Mouse (Mus musculus) intestine, postnatal 0 days (tissue): ENCODE results near the gene Fbxl8. TPM values are rescaled to one million over a fixed set of nuclear protein-coding genes. Genes with fewer than 3 reads are reported as not detected.
A peak's percentile ranks its signal among the peaks of the same experiment; 100 is the strongest.

ENCODE experiments used
- ATAC-seq: fragments of 200-750 bp; cut with Nextera tagmentation; 2 replicates; pipeline ENCODE4 v1.8.0; 2017; ENCODE audit warnings: mild to moderate bottlenecking, moderate TSS enrichment, moderate library complexity
- H3K27ac ChIP-seq: fragments of 300-500 bp; sonication (generic); 2 replicates; pipeline ENCODE4 v1.5.1; 2014; ENCODE audit warnings: mild to moderate bottlenecking, low read depth, low read length, moderate library complexity
- H3K27me3 ChIP-seq: fragments of 300-500 bp; sonication (generic); replicated peaks from 2 replicates; pipeline ENCODE4 v1.6.1; 2014; ENCODE audit warnings: low read length, mixed read lengths; ENCODE audit not compliant: control insufficient read depth, insufficient read depth
- H3K36me3 ChIP-seq: fragments of 300-500 bp; sonication (generic); 2 replicates; pipeline ENCODE4 v1.6.1; 2014; ENCODE audit warnings: mild to moderate bottlenecking, moderate library complexity; ENCODE audit not compliant: control insufficient read depth, insufficient read depth
- H3K4me1 ChIP-seq: fragments of 300-500 bp; sonication (generic); replicated peaks from 2 replicates; pipeline ENCODE4 v1.6.1; 2014; ENCODE audit warnings: antibody characterized with exemption, low read length, mixed read lengths; ENCODE audit not compliant: control insufficient read depth, insufficient read depth
- H3K4me2 ChIP-seq: fragments of 300-500 bp; sonication (generic); replicated peaks from 2 replicates; pipeline ENCODE4 v1.6.1; 2014; ENCODE audit warnings: low read depth, mild to moderate bottlenecking, moderate library complexity
- H3K4me3 ChIP-seq: fragments of 300-500 bp; sonication (generic); 2 replicates; pipeline ENCODE4 v1.5.1; 2014; ENCODE audit warnings: low read depth, low read length
- H3K9ac ChIP-seq: fragments of 300-500 bp; sonication (generic); 2 replicates; pipeline ENCODE4 v1.6.1; 2014; ENCODE audit warnings: mild to moderate bottlenecking, low read depth, low read length
- H3K9me3 ChIP-seq: fragments of 300-500 bp; sonication (generic); 2 replicates; pipeline ENCODE4 v1.6.1; 2016; ENCODE audit warnings: mixed run types; ENCODE audit not compliant: control insufficient read depth
- CTCF ChIP-seq: sonication (generic); IDR thresholded peaks from 2 replicates; pipeline ENCODE4 v1.5.1; 2016; ENCODE audit warnings: low read depth, mild to moderate bottlenecking, control low read depth, antibody characterized with exemption, moderate library complexity
- WGBS: fragments of 180-500 bp; shearing (Covaris S2); extraction: QIAGEN DNeasy Blood & Tissue Kit; methylation state at CpG from one replicate; pipeline ENCODE4 v1.1.7; 2014; 5-methylcytosine and 5-hydroxymethylcytosine counted together
- polyA plus RNA-seq: library from polyadenylated mRNA; unstranded; fragments of >200 nt; fragmentation: Nextera tagmentation; extraction: Ambion mirVana; gene quantifications from 2 replicates; pipeline ENCODE4 v1.2.1, GENCODE M21; 2015

The Fbxl8 gene
- polyA plus RNA-seq = 6.0 and 6.2 TPM in 2 replicates

DNA sequence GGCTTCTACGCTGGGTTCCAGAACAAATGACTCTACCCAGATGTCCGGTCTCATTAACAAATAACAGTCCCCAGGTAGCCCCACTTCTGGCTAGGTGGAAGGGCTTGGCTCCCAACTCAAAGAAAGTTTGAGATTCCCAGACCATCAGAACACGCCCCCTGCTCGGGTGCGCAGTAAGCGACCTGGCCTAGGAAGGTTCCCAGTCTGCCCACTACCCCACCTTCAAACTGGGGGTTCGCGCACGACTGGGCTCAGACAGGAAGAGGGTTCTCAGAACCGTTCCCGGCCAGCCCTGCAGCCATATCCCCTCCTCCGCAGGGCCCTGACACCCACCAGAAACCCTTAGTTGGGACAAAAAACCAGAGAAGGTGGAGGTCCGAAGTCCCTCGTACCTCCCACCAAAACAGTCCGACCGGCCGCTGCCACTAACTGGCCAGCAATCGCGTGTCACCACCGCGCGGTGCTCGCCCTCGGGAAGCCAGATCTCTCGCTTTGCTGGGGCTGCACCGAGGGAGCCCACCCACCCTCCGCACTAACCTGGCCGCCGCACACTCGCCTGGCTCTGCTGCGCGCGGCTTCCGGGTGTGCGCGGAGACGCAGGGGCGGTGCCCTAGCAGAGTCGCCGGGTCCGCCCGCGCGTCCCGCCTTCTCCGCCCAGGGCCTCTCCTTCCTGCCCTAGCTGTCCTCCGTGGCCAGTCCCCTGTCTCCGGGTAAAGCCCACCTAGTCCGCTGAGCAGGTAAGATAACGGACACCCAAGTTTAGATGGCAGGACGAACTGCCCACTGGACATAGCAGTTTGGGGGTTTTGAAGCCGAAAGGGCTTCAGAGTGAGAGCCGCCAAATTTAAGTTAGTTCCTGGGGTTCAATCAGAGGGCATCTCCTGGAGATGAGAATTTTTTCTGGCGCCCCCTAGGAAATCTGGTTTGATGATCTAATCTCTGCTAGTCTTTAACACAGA, at the start of gene Fbxl8, which contains the start of gene Tradd:
Fbxl8 (plus strand) TSS at position 625 of the 959 bp plus-strand sequence.
Tradd (minus strand) TSS at position 586 of the 959 bp plus-strand sequence.
- 1% methylated on average over 54 of the region's 54 CpGs for WGBS
- H3K27ac ChIP-seq = no peak within 1 kb of the TSS

DNA sequence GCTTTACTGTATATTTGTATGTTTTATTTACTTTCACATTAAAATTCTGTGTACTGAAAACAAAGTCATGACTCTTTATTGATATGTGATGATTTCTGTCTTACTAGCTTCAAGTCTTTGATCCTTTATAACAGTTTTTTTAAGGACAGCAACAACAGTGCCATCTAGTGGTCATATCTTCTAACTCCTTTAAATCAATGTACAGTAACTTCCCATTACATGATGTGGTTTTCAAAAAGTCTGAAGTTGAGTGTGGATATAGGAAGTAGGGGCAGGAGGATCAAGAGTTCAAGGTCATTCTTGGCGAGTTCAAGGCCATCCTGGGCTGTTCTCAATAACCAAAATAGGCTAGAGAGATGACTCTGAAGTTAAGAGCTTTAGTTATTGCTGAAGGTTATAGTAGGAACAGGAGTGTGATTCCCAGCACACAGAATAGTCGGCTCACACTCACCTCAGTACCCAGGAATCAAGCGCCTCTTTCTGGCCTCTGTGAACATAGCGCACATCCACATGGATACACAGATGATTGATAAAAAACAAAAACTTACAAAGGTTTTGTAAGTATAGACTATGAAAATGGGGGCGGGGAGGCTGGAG, 46.4 kb upstream of the Fbxl8 start:
- peak; percentile 83 for TF ChIP-seq CTCF
- Histone ChIP-seq H3K4me2 (no peak overlapping the region), H3K27me3 (no peaks in the 10 kb centered on the region), H3K9me3 (no peaks in the 10 kb centered on the region), H3K4me3 (no peak overlapping the region), H3K9ac (no peak overlapping the region), H3K27ac (no peak overlapping the region), H3K36me3 (no peaks in the 10 kb centered on the region), H3K4me1 (no peaks in the 10 kb centered on the region)
- ATAC-seq = no peak
- WGBS = 80% methylated on average over 5 of the region's 5 CpGs

More for the DNA sequence above, at the start of gene Fbxl8, which contains the start of gene Tradd:
- H3K27me3 ChIP-seq = peaks cover 18% of the 10 kb centered on the region
- no peaks in the 10 kb centered on the region for H3K9me3 ChIP-seq
- peak within 1 kb of the TSS; percentile 71 for H3K9ac ChIP-seq
- H3K4me2 ChIP-seq = peak within 1 kb of the TSS; percentile 78
- H3K4me3 ChIP-seq = peak within 1 kb of the TSS; percentile 73
- peaks cover 21% of the 10 kb centered on the region for H3K4me1 ChIP-seq
- peak; percentile 74 for ATAC-seq
- TF ChIP-seq CTCF = peak; percentile 19; the same call in 1 of the 2 replicates
- peaks cover 10% of the 10 kb centered on the region; the same call in 1 of the 2 replicates for H3K36me3 ChIP-seq

GRCm38 (mm10) chr8:105223850-105224249, 40.6 kb upstream of the Fbxl8 start:
- TF ChIP-seq CTCF = no peak
- Histone ChIP-seq H3K9ac (no peak overlapping the region), H3K4me1 (peaks cover 12% of the 10 kb centered on the region; the same call in 1 of the 2 replicates), H3K4me3 (no peak overlapping the region), H3K27me3 (no peaks in the 10 kb centered on the region), H3K27ac (no peak overlapping the region), H3K4me2 (peak overlapping the region; percentile 78), H3K36me3 (no peaks in the 10 kb centered on the region), H3K9me3 (no peaks in the 10 kb centered on the region)
- WGBS = 76% methylated on average over 7 of the region's 7 CpGs
- no peak for ATAC-seq

- ATAC-seq = peak; percentile 94
- H3K27ac ChIP-seq = peak within 1 kb of the TSS; percentile 88
- H3K4me3 ChIP-seq = peak within 1 kb of the TSS; percentile 92
- 2% methylated on average over 34 of the region's 34 CpGs for whole genome bisulfite sequencing
- H3K4me2 ChIP-seq = peak within 1 kb of the TSS; percentile 78
- H3K36me3 ChIP-seq = no peaks in the 10 kb centered on the region
- peak within 1 kb of the TSS; percentile 88 for H3K9ac ChIP-seq
- H3K27me3 ChIP-seq = no peaks in the 10 kb centered on the region
- H3K9me3 ChIP-seq = no peaks in the 10 kb centered on the region
- peaks cover 12% of the 10 kb centered on the region; the same call in 1 of the 2 replicates for H3K4me1 ChIP-seq
- no peak for TF ChIP-seq CTCF
Measured at GRCm38 (mm10) chr8:105224413-105225271, 39.8 kb upstream of the Fbxl8 start, which contains the start of gene D230025D16Rik. Gene D230025D16Rik, plus strand, starts transcription at chr8:105225145.

DNA sequence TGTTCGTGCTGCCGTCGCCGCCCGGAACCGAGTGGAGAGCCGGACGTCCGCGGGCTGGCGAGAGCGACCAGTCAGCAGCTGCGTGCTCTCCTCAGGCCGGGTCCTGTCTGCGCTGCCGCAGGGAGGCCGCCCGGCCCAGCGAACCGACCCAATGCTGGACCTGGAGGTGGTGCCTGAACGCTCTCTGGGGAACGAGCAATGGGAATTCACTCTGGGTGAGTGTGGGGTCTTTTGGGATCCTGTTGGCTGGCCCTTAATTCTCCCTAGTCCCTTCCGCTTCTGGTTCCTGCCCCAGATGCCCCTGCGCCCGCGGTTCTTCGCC, 39.2 kb upstream of the Fbxl8 start:
- no peak for TF ChIP-seq CTCF
- no peaks in the 10 kb centered on the region for H3K9me3 ChIP-seq
- no peaks in the 10 kb centered on the region for H3K27me3 ChIP-seq
- peaks cover 12% of the 10 kb centered on the region; the same call in 1 of the 2 replicates for H3K4me1 ChIP-seq
- no peak for ATAC-seq
- peak overlapping the region; percentile 88 for H3K9ac ChIP-seq
- under 1% methylated on average over 27 of the region's 27 CpGs for WGBS
- no peaks in the 10 kb centered on the region for H3K36me3 ChIP-seq
- H3K4me3 ChIP-seq = peak overlapping the region; percentile 92
- peak overlapping the region; percentile 88 for H3K27ac ChIP-seq
- peak overlapping the region; percentile 78 for H3K4me2 ChIP-seq
